Mouse (Mus musculus): Measurements from ENCODE around the gene Gm10645. TPM values are rescaled to one million over a fixed set of nuclear protein-coding genes. Genes with fewer than 3 reads are reported as not detected.

The Gm10645 gene
- not detected for polyA plus RNA-seq (2015; fragmentation: Illumina TruSeq; extraction: RNeasy Lipid Tissue Mini Kit (QIAGEN cat#74804); ENCODE audit: insufficient read depth, low read depth, low replicate concordance)

GRCm38 (mm10) chr8:83165931-83166867 lies at the start of gene Gm10645:
TSS of gene Gm10645 (minus strand) at chr8:83166170.

DNA sequence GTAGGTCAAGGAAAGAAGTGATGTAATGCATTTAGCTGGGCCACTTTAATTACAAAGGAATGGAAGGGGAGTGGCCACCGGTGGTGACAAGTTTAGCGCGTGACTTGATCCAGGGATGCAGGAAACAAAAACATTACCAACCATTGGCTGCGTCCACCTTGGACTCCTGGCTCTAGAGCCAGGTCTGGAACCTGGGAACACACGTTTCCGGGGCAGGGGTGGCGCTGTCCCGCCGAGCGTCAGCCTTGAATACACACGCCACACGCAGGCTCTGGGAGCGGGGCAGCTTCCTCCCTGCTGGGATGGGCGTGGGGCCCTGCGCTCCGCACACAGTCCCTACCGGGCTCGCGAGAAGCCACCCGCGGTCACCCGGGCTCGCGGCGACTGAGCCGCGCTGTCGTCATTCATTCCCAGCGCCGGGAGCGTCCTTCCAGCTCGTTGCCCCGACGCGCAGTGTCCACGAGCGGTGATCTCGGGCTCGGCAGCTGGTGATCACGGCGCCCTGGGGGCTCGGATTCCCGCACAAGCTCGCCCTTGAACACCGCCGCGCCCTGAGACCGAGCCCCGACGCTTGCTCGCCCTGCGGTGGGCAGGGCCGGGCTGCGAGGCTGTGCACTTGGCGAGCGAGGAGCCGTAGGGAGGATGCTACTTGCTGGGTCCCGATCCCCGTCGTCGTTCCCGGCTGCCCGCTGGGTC lies 587 bp downstream of the Gm10645 start, which contains the start of gene Tbc1d9:
Gene Tbc1d9, plus strand, starts transcription at position 118 of the 696 bp plus-strand sequence.

Other genes with a start within 250 kb of the Gm10645 start
- 2.1 TPM for gene Tbc1d9, start 818 bp downstream of the Gm10645 start, polyA plus RNA-seq (2015; fragmentation: Illumina TruSeq; extraction: RNeasy Lipid Tissue Mini Kit (QIAGEN cat#74804); ENCODE audit: insufficient read depth, low read depth, low replicate concordance)
- gene Ucp1, start 124.2 kb upstream of the Gm10645 start, polyA plus RNA-seq (2015; fragmentation: Illumina TruSeq; extraction: RNeasy Lipid Tissue Mini Kit (QIAGEN cat#74804); ENCODE audit: insufficient read depth, low read depth, low replicate concordance): not detected
- 3.3 TPM for gene Elmod2, start 166.3 kb upstream of the Gm10645 start, polyA plus RNA-seq (2015; fragmentation: Illumina TruSeq; extraction: RNeasy Lipid Tissue Mini Kit (QIAGEN cat#74804); ENCODE audit: insufficient read depth, low read depth, low replicate concordance)
- gene Mgat4d, start 182.3 kb upstream of the Gm10645 start, polyA plus RNA-seq (2015; fragmentation: Illumina TruSeq; extraction: RNeasy Lipid Tissue Mini Kit (QIAGEN cat#74804); ENCODE audit: insufficient read depth, low read depth, low replicate concordance): not detected
- gene Clgn, start 223.7 kb upstream of the Gm10645 start, polyA plus RNA-seq (2015; fragmentation: Illumina TruSeq; extraction: RNeasy Lipid Tissue Mini Kit (QIAGEN cat#74804); ENCODE audit: insufficient read depth, low read depth, low replicate concordance): not detected